Mouse (Mus musculus) small intestine, adult 2 months (tissue): Measurements from ENCODE around the gene Gm49711. TPM values are rescaled to one million over a fixed set of nuclear protein-coding genes. Genes with fewer than 3 reads are reported as not detected.

Source experiments
- H3K27ac ChIP-seq: fragments of 200-500 bp; 2 replicates; pipeline ENCODE4 v1.5.1; 2012; ENCODE audit warnings: low read depth, low read length, control low read depth, inconsistent platforms; ENCODE audit not compliant: insufficient read depth
- H3K27me3 ChIP-seq: fragments of 200-500 bp; 2 replicates; pipeline ENCODE4 v1.6.1; 2012; ENCODE audit warnings: mild to moderate bottlenecking, moderate library complexity, low read length, inconsistent platforms; ENCODE audit not compliant: control insufficient read depth, insufficient read depth
- H3K36me3 ChIP-seq: fragments of 200-500 bp; 2 replicates; pipeline ENCODE4 v1.6.1; 2012; ENCODE audit warnings: mild to moderate bottlenecking, low read length, control low read depth, inconsistent platforms; ENCODE audit not compliant: control insufficient read depth, insufficient read depth
- H3K4me1 ChIP-seq: fragments of 200-500 bp; 2 replicates; pipeline ENCODE4 v1.6.1; 2012; ENCODE audit warnings: low read length, inconsistent platforms, mixed read lengths; ENCODE audit not compliant: control insufficient read depth, insufficient read depth, insufficient read length
- H3K4me3 ChIP-seq: fragments of 200-500 bp; 2 replicates; pipeline ENCODE4 v1.5.1; 2012; ENCODE audit warnings: low read depth, mild to moderate bottlenecking, control low read depth, inconsistent platforms, low read length, moderate library complexity
- CTCF ChIP-seq: fragments of 200-500 bp; IDR thresholded peaks from 2 replicates; pipeline ENCODE4 v1.5.1; 2012; ENCODE audit warnings: low read depth, mild to moderate bottlenecking, control low read depth, inconsistent platforms, low read length, moderate library complexity, mixed read lengths; ENCODE audit not compliant: insufficient replicate concordance, insufficient read length; ENCODE audit errors: extremely low read depth
- POLR2A ChIP-seq: fragments of 200-500 bp; IDR thresholded peaks from 2 replicates; pipeline ENCODE4 v1.6.1; 2012; ENCODE audit warnings: low read depth, mild to moderate bottlenecking, control low read depth, inconsistent platforms, low read length, moderate library complexity
- WGBS: fragments of 180-500 bp; shearing (Covaris S2); methylation state at CpG from one replicate; pipeline ENCODE4 v1.1.7; 2018; 5-methylcytosine and 5-hydroxymethylcytosine counted together
- polyA plus RNA-seq: library from polyadenylated mRNA; depleted of rRNA; stranded (reverse); fragments of >200 nt; gene quantifications from 2 replicates; pipeline ENCODE4 v1.2.3, GENCODE M21; 2012

Gene Gm49711
- polyA plus RNA-seq, 1 experiment, result not detected

DNA sequence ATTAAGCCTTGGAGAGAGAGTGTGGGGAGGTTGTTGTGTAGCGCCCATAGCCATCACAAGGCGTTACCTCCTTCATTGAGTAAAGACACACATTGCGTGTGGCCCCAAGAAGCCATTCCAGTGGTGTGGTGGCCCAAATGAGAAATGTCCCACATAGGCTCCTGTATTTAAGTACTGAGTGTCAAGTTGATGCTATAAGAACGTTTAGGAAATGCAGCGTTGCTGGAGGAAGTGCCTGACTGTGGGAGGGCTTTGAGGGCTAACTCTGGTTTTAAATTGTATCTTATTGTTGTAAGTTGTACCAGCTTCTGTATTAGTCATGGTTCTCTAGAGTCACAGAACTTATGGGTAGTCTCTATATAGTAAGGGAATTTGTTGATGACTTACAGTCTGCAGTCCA lies 49.2 kb downstream of the Gm49711 start:
- Histone ChIP-seq H3K4me3 (no peak overlapping the region), H3K27me3 (no peaks in the 10 kb centered on the region), H3K4me1 (peaks cover 2% of the 10 kb centered on the region; the same call in 1 of the 2 replicates), H3K27ac (no peak overlapping the region), H3K36me3 (peaks cover 3% of the 10 kb centered on the region; the same call in 1 of the 2 replicates)
- 89% methylated on average over 5 of the region's 5 CpGs for WGBS
- TF ChIP-seq POLR2A (no peak), CTCF (no peak)

DNA sequence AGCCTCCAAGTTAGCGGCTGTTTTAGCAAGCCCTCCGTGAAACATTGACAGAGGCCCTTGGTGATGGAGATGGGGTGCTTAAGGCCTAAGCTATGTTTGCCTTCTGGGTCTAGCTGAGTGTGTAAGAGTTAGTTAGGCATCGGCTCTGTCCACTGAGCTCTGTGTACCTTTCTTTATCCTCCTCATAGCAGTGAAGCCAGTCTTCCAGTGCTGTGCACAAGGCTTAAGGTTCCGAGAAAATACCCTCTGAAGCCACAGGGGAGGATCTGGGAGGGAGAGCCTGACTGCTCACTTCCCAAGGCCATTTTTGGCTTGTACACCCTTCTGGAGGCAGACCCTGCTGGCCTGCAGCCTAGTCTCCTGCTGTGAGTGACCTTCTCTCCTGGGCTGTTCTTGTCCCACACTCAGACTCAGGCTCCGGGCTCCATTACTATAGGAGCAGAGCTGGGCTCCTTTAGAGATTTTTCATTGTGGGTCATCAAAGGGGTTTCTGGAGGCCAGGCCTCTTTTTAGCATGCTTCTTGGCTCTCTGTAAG lies 56.7 kb downstream of the Gm49711 start:
- WGBS, result 87% methylated on average over 5 of the region's 5 CpGs

DNA sequence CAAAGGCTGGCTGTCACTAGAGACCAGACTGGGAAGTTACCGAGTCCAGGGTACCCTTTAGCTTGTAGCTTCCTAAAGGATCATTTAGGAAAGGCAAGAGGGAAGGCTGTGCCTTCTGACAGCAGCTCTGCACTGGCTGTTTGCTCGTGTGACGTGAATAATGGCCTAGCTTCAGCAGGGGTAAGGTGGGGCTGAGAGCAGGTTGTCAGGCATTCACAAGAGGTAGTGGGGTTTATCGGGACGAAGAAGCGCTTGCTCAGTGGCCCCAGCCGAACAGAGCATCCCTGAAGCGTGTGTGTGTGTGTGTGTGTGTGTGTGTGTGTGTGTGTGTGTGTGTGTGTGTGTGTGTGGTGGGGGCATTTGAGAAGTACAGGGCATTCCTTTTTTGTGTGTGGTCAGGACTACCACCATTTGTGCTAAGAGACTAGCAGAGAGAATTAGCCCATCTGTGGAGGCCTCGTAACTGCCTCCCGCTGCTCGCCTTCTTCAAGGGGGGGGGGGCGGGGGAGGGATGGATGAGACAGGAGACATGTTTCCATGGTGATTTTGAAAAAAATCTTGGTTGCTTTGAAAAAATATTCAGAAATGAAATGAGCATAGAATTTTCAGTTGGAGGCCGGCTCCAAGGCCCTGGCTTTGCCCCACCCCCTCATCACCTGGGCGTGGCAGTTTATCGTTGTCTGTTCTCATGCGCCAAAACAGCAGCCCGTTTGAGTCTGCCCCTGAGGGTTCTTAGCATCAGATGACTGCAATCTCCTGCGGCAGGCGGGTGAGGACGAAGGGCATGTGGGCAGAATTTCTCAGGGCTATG lies 57.7 kb downstream of the Gm49711 start:
- WGBS, result 46% methylated on average over 20 of the region's 20 CpGs
- H3K4me1 ChIP-seq, result no peaks in the 10 kb centered on the region; the same call in 1 of the 2 replicates
- H3K4me3 ChIP-seq, result no peak overlapping the region
- H3K27me3 ChIP-seq, result no peaks in the 10 kb centered on the region
- no peak overlapping the region for H3K27ac ChIP-seq
- peaks cover 6% of the 10 kb centered on the region; the same call in 1 of the 2 replicates for H3K36me3 ChIP-seq
- TF ChIP-seq CTCF (no peak), POLR2A (no peak)

More for the DNA sequence above, 56.7 kb downstream of the Gm49711 start:
- Histone ChIP-seq H3K4me1 (peaks cover 2% of the 10 kb centered on the region; the same call in 1 of the 2 replicates), H3K4me3 (no peak overlapping the region), H3K27ac (no peak overlapping the region), H3K36me3 (peaks cover 6% of the 10 kb centered on the region; the same call in 1 of the 2 replicates), H3K27me3 (no peaks in the 10 kb centered on the region)
- TF ChIP-seq POLR2A (no peak), CTCF (no peak)

DNA sequence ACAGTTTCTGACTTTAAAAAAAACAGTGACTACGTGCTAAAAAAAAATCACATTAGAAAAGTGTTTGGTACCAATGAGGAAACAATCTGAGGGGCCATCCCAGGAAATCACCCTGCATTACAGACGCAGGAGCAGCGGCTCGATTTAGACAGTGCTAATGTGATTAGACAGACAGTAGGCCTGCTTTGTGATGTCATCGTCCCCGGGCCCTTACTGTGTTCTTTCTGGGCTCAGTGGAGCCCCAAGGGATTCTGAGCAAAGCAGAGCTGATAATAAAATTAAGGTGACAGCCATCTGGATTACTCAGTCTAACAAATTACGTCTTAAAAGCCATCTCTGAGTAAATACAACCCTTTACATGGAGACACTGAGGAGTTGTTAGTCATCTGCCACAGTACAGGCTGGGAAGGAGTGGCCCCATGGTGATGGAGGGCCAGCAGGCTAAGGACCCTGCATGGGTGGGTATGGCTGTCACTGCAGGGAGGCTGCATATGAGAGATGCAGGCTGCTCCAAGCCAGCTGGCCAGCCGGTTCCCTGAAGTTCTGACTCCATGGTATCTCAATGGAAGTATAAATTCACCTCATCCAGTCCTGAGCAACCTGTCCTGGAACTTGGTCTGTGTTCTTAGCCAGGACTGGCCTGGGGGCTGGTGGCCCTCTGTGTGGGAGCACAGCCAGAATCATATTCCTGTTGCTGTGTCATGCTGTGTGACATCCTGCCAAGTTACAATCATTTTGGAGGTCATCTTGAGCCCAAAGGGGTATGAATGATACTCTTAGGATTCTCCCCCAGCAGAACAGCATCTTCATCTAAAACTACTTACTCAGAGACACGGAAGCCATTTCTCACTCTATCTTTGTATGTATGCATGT lies 59.5 kb downstream of the Gm49711 start:
- 88% methylated on average over 9 of the region's 9 CpGs for WGBS
- Histone ChIP-seq H3K4me3 (no peak overlapping the region), H3K36me3 (0 out of 2 replicates have a peak, but pooled peaks cover under 1% of the 10 kb centered on the region), H3K27ac (no peak overlapping the region), H3K4me1 (no peaks in the 10 kb centered on the region; the same call in 1 of the 2 replicates), H3K27me3 (no peaks in the 10 kb centered on the region)
- TF ChIP-seq POLR2A (no peak), CTCF (no peak)

DNA sequence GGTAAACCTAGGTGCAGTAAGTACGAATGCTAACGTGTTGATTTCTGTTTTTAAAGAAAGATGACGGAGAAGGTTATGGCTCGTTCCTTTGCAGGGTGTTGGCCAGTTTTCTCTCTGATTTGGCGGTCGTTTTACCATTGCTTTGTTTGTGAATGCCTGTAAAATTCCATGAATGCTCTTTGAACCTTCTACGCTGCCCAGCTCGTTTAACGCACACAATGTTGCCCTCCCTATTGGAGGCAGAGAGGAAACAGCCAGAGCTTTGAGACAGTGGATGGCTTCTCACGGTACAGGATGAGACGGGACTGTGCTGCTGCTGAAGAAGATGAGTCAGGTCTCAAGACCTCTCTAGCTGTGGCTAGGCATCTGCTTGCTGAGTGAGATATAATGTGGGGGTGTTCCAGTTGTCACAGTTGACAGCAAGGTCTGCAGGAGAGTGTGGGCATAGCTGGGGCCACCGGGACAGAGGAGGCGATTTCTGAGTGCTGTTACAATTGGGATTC lies 60.9 kb downstream of the Gm49711 start:
- Histone ChIP-seq H3K27ac (no peak overlapping the region), H3K4me3 (no peak overlapping the region), H3K4me1 (no peaks in the 10 kb centered on the region; the same call in 1 of the 2 replicates), H3K36me3 (no peaks in the 10 kb centered on the region), H3K27me3 (no peaks in the 10 kb centered on the region)
- WGBS, result 41% methylated on average over 13 of the region's 13 CpGs
- TF ChIP-seq CTCF (no peak), POLR2A (no peak)

- H3K36me3 ChIP-seq, result no peaks in the 10 kb centered on the region
- no peaks in the 10 kb centered on the region for H3K27me3 ChIP-seq
- WGBS, result 86% methylated on average over 17 of the region's 17 CpGs
- no peak for TF ChIP-seq POLR2A
- no peak for TF ChIP-seq CTCF
- no peak overlapping the region for H3K4me3 ChIP-seq
- no peak overlapping the region for H3K27ac ChIP-seq
- H3K4me1 ChIP-seq, result no peaks in the 10 kb centered on the region; the same call in 1 of the 2 replicates
Observed at GRCm38 (mm10) chr16:92120899-92121531, 62.9 kb downstream of the Gm49711 start.
